Mouse (Mus musculus): Measurements from ENCODE around the gene Wdr74.

GRCm38 (mm10) chr19:8741243-8741869 lies 5.7 kb downstream of the Wdr74 start, which contains the start of gene Stx5a:
- no peak for TF ChIP-seq CTCF (IDR thresholded peaks at IDR 0.05; ENCODE audit: low read depth)
- peak; percentile 82; the same call in 1 of the 2 replicates for TF ChIP-seq EP300 (IDR thresholded peaks at IDR 0.05; ENCODE audit: low read depth)

Data from heart, postnatal 0 days (tissue).